Mouse (Mus musculus) MEL (cell line): Measurements from ENCODE around the gene BC024063.
A peak's percentile ranks its signal among the peaks of the same experiment; 100 is the strongest.

Source experiments
- BHLHE40 ChIP-seq: IDR thresholded peaks from 2 replicates; pipeline ENCODE4 v1.6.1; 2012; ENCODE audit warnings: low read depth, mild to moderate bottlenecking, inconsistent platforms, low read length, improper control_type of control experiment, borderline replicate concordance
- CTCF ChIP-seq, 3 experiments: IDR thresholded peaks in 2 of 3; conservative IDR thresholded peaks in 1 of 3; 2 replicates each; pipeline ENCODE4 v1.5.1; 2011 to 2012; ENCODE audit warnings: low read length in 3 of 3, low read depth in 2 of 3, mild to moderate bottlenecking in 2 of 3, improper control_type of control experiment in 1 of 3, inconsistent platforms in 1 of 3, mixed read lengths in 1 of 3, moderate library complexity in 1 of 3; ENCODE audit not compliant: control insufficient read depth in 1 of 3, insufficient read depth in 1 of 3, poor library complexity in 1 of 3, severe bottlenecking in 1 of 3
- EP300 ChIP-seq, 2 experiments: IDR thresholded peaks; 2 replicates each; pipeline ENCODE4 v1.6.1; 2011; ENCODE audit warnings: improper control_type of control experiment in 2 of 2, low read length in 2 of 2, low read depth in 1 of 2, mild to moderate bottlenecking in 1 of 2
- HCFC1 ChIP-seq: IDR thresholded peaks from 2 replicates; pipeline ENCODE4 v1.6.1; 2012; ENCODE audit warnings: low read depth, mild to moderate bottlenecking, inconsistent platforms, low read length, improper control_type of control experiment, moderate library complexity
- JUND ChIP-seq: IDR thresholded peaks from 2 replicates; pipeline ENCODE4 v1.6.1; 2011; ENCODE audit warnings: low read depth, mild to moderate bottlenecking, improper control_type of control experiment, low read length
- MAFK ChIP-seq: IDR thresholded peaks from 2 replicates; pipeline ENCODE4 v1.6.1; 2011; ENCODE audit warnings: low read depth, mild to moderate bottlenecking, low read length, improper control_type of control experiment, borderline replicate concordance
- MAX ChIP-seq: IDR thresholded peaks from 2 replicates; pipeline ENCODE4 v1.6.1; 2011; ENCODE audit warnings: low read length, improper control_type of control experiment
- MXI1 ChIP-seq: IDR thresholded peaks from 2 replicates; pipeline ENCODE4 v1.6.1; 2011; ENCODE audit warnings: mild to moderate bottlenecking, low read depth, low read length, improper control_type of control experiment
- MYC ChIP-seq: IDR thresholded peaks from 2 replicates; pipeline ENCODE4 v1.6.1; 2011; ENCODE audit warnings: low read depth, mild to moderate bottlenecking, low read length, improper control_type of control experiment, moderate library complexity
- POLR2A ChIP-seq, 2 experiments: IDR thresholded peaks; 2 replicates each; pipeline ENCODE4 v1.6.1; 2011 to 2012; ENCODE audit warnings: low read length in 2 of 2, mild to moderate bottlenecking in 2 of 2, control low read depth in 1 of 2, improper control_type of control experiment in 1 of 2, low read depth in 1 of 2, moderate library complexity in 1 of 2; ENCODE audit not compliant: control insufficient read depth in 1 of 2, insufficient read depth in 1 of 2, poor library complexity in 1 of 2
- USF2 ChIP-seq, 2 experiments: IDR thresholded peaks; 2 replicates each; pipeline ENCODE4 v1.6.1; 2011 to 2012; ENCODE audit warnings: improper control_type of control experiment in 2 of 2, low read length in 2 of 2, borderline replicate concordance in 1 of 2, inconsistent platforms in 1 of 2, low read depth in 1 of 2, mild to moderate bottlenecking in 1 of 2; ENCODE audit not compliant: insufficient read depth in 1 of 2
- ZC3H11A ChIP-seq: IDR thresholded peaks from 2 replicates; pipeline ENCODE4 v1.6.1; 2012; ENCODE audit warnings: low read depth, mild to moderate bottlenecking, inconsistent platforms, low read length, improper control_type of control experiment
- ZKSCAN1 ChIP-seq: IDR thresholded peaks from 2 replicates; pipeline ENCODE4 v1.6.1; 2012; ENCODE audit warnings: low read depth, mild to moderate bottlenecking, inconsistent platforms, low read length, improper control_type of control experiment, moderate library complexity
- ZMIZ1 ChIP-seq: IDR thresholded peaks from 2 replicates; pipeline ENCODE4 v1.6.1; 2012; ENCODE audit warnings: low read depth, mild to moderate bottlenecking, inconsistent platforms, low read length, improper control_type of control experiment, moderate library complexity

DNA sequence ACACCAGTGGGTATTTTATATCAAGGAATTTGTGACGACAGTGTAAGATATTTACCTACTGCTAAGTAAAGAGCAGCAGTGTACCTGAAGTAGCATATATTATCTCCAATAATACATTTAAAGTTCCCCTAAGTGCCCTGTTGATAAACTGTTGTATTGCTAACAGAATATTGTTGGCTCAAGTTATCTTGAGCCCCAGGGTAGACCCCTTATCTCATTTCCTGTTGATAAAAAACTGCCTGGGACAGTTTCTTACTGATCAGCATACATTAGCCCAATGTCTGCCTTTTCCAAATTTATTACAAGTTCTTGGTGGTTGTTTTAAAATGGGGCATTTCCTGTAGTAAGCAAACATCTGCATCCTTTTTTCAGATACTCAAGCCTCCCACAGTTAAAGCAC is 62.1 kb downstream of the BC024063 start:
- TF ChIP-seq MAFK, result no peak
- no peak for TF ChIP-seq MYC
- no peak for TF ChIP-seq POLR2A (IDR thresholded peaks at IDR 0.05; ENCODE audit: control insufficient read depth in 1 of 2, insufficient read depth in 1 of 2, low read depth in 1 of 2, low read length in 2 of 2, poor library complexity in 1 of 2)
- TF ChIP-seq CTCF (IDR thresholded peaks at IDR 0.05 in 2 of 3, conservative IDR thresholded peaks at IDR 0.05 in 1 of 3; ENCODE audit: control insufficient read depth in 1 of 3, insufficient read depth in 1 of 3, low read depth in 2 of 3, low read length in 3 of 3, poor library complexity in 1 of 3, severe bottlenecking in 1 of 3), result no peak
- no peak for TF ChIP-seq JUND
- no peak for TF ChIP-seq ZMIZ1
- no peak for TF ChIP-seq ZKSCAN1
- TF ChIP-seq HCFC1, result no peak
- peak; percentile 69 for TF ChIP-seq EP300 (IDR thresholded peaks at IDR 0.05; ENCODE audit: low read depth in 1 of 2, low read length in 2 of 2)
- TF ChIP-seq USF2 (IDR thresholded peaks at IDR 0.05; ENCODE audit: borderline replicate concordance in 1 of 2, insufficient read depth in 1 of 2, low read depth in 1 of 2, low read length in 2 of 2), result no peak
- no peak for TF ChIP-seq ZC3H11A
- TF ChIP-seq MXI1, result no peak
- no peak for TF ChIP-seq MAX
- no peak for TF ChIP-seq BHLHE40
